Mouse (Mus musculus): ENCODE results near the gene Slit1.

DNA sequence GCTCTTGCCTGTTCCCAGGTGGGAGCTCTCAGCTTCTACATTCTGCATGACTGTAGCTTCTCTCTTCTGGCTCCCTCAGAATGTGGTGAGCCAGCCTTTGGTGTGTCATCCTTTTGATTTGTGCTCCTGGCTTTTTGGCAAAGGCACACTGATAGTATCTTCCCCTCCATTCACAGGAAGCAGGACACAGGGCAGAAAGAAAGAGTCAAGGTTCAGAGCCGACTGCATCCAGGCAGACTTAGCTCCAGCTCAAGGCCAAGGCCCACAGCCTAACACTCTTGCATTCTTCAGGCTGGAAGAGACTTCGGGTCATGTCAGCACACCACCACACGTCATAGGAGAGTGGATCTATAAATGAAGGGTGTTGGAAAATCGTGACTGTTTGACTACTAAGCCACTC is 77.5 kb downstream of the Slit1 start:
- TF ChIP-seq POLR2A (IDR thresholded peaks at IDR 0.05; ENCODE audit: borderline replicate concordance, extremely low read depth, insufficient read depth, insufficient read length, poor library complexity, severe bottlenecking) (no peak), CTCF (IDR thresholded peaks at IDR 0.05; ENCODE audit: borderline replicate concordance, extremely low read depth, insufficient read depth, insufficient read length) (no peak)
